43 mouse cellular contexts compared by ENCODE assay signal in genomic region chr11:4103522-4103921, GRCm38 (mm10). TPM values are rescaled to one million over a fixed set of nuclear protein-coding genes. Genes with fewer than 3 reads are reported as not detected.
"Had no signal": no experiment of that assay in that cellular context is flagged by ENCODE, and none has a peak within 500 bp of the region (broad histone marks: within the 10 kb centered on the region; RNA-seq: fewer than 3 reads in every experiment).

No protein-coding gene starts in this region.

- ATAC-seq: hindbrain, embryonic 16.5 days; hindbrain, postnatal 0 days; inflammation-experienced regulatory T-cells, adult 6 months; intestine, embryonic 15.5 days; intestine, embryonic 16.5 days; intestine, postnatal 0 days had no signal

- H3K9me3 ChIP-seq: heart, embryonic 10.5 days; heart, embryonic 12.5 days; heart, embryonic 13.5 days; heart, embryonic 15.5 days; hindbrain, embryonic 10.5 days; hindbrain, embryonic 12.5 days; hindbrain, embryonic 13.5 days; hindbrain, embryonic 15.5 days; intestine, embryonic 15.5 days; kidney, embryonic 15.5 days had no signal

- DNase-seq: heart, adult 18-20 months; heart, adult 2 months; heart, postnatal 10 days; heart, postnatal 14 days; heart, postnatal 36 days; heart, postnatal 4 days; kidney, adult 11 months; kidney, adult 18-20 months; kidney, adult 2 months; kidney, adult 8-10 months; kidney, adult 9 months; kidney, postnatal 10 days; kidney, postnatal 14 days; kidney, postnatal 25 days; kidney, postnatal 36 days; kidney, postnatal 4 days; layer of hippocampus, adult 9-11 months; layer of hippocampus, postnatal 36 days had no signal

- H3K4me3 ChIP-seq: heart, adult 2 months; heart, embryonic 10.5 days; heart, embryonic 12.5 days; heart, embryonic 13.5 days; heart, embryonic 15.5 days; hindbrain, embryonic 10.5 days; hindbrain, embryonic 12.5 days; hindbrain, embryonic 13.5 days; hindbrain, embryonic 15.5 days; intestine, embryonic 15.5 days; kidney, embryonic 15.5 days had no signal

- H3K36me3 ChIP-seq: heart, embryonic 12.5 days; heart, embryonic 13.5 days; heart, embryonic 15.5 days; hindbrain, embryonic 15.5 days; intestine, embryonic 15.5 days; kidney, embryonic 15.5 days had no signal

- H3K27ac ChIP-seq: heart, adult 2 months; heart, embryonic 10.5 days; heart, embryonic 13.5 days; heart, embryonic 15.5 days; hindbrain, embryonic 10.5 days; hindbrain, embryonic 12.5 days; hindbrain, embryonic 13.5 days; hindbrain, embryonic 14.5 days; hindbrain, embryonic 15.5 days; hindbrain, postnatal 0 days; intestine, embryonic 15.5 days; kidney, embryonic 15.5 days; kidney, postnatal 0 days had no signal

- H3K27me3 ChIP-seq: heart, embryonic 12.5 days; heart, embryonic 15.5 days; hindbrain, embryonic 12.5 days; hindbrain, embryonic 13.5 days; hindbrain, embryonic 15.5 days; intestine, embryonic 15.5 days; kidney, embryonic 15.5 days had no signal

- H3K9ac ChIP-seq: heart, embryonic 12.5 days; heart, embryonic 13.5 days; heart, embryonic 15.5 days; hindbrain, embryonic 12.5 days; hindbrain, embryonic 13.5 days; hindbrain, embryonic 14.5 days; hindbrain, embryonic 15.5 days; intestine, embryonic 15.5 days; kidney, embryonic 15.5 days had no signal

- H3K4me1 ChIP-seq: heart, embryonic 10.5 days; heart, embryonic 12.5 days; heart, embryonic 13.5 days; heart, embryonic 15.5 days; hindbrain, embryonic 10.5 days; hindbrain, embryonic 12.5 days; hindbrain, embryonic 13.5 days; hindbrain, embryonic 15.5 days; intestine, embryonic 15.5 days; kidney, embryonic 15.5 days had no signal

- H3K4me2 ChIP-seq: heart, embryonic 11.5 days; heart, embryonic 12.5 days; heart, embryonic 13.5 days; heart, embryonic 15.5 days; hindbrain, embryonic 12.5 days; hindbrain, embryonic 13.5 days; hindbrain, embryonic 14.5 days; hindbrain, embryonic 15.5 days; intestine, embryonic 15.5 days; kidney, embryonic 15.5 days had no signal

RNA-seq across cellular contexts. Expression of gene Sec14l3, which starts 38.9 kb away (rescaled TPM):
- total RNA-seq: heart, adult 2 months; heart, postnatal 25 days; heart, postnatal 36 days; heart, postnatal 4 days; hematopoietic stem cell, adult 5-6 weeks had no signal
- polyA plus RNA-seq: heart, embryonic 10.5 days; heart, embryonic 11.5 days; heart, embryonic 12.5 days; heart, embryonic 13.5 days; heart, embryonic 14.5 days; hindbrain, embryonic 10.5 days; hindbrain, embryonic 11.5 days; hindbrain, embryonic 12.5 days; inflammation-experienced regulatory T-cells, adult 6 months; intestine, embryonic 14.5 days; intestine, embryonic 15.5 days; intestine, embryonic 16.5 days; intestine, postnatal 0 days; kidney, embryonic 14.5 days; kidney, embryonic 15.5 days; kidney, postnatal 0 days; large intestine, adult 2 months had no signal
